8 mouse cellular contexts compared by ENCODE assay signal in genomic region chr9:88719989-88720537, GRCm38 (mm10). TPM values are rescaled to one million over a fixed set of nuclear protein-coding genes. Genes with fewer than 3 reads are reported as not detected.
DNase-seq lines count a peak whose midpoint lies in the region; ATAC-seq and TF ChIP-seq lines count a peak whose summit lies in the region.
"Not testable (repeated sequence)": the region's sequence is repeated elsewhere in the genome, so short reads cannot be mapped to it uniquely, and the experiment has no call there.

Mthfsl (minus strand) TSS chr9:88720296.

- H3K36me3 ChIP-seq in hindbrain, embryonic 12.5 days; neural tube, embryonic 13.5 days: not testable (repeated sequence)

- H3K4me2 ChIP-seq in hindbrain, embryonic 12.5 days (replicated peaks), result peak within 1 kb of the TSS; percentile 46
- peak within 1 kb of the TSS; percentile 54 for H3K4me2 ChIP-seq in neural tube, embryonic 13.5 days

- TF ChIP-seq CTCF in lung, adult 2 months (IDR thresholded peaks at IDR 0.05; ENCODE audit: insufficient read depth, low read length), result not testable (repeated sequence)

- WGBS in hindbrain, embryonic 12.5 days, result 24% methylated on average over 11 of the region's 12 CpGs
- WGBS in lung, adult 2 months, result 4% methylated on average over 11 of the region's 12 CpGs
- 26% methylated on average over 11 of the region's 12 CpGs for WGBS in neural tube, embryonic 13.5 days

- peak within 1 kb of the TSS; percentile 28 for H3K4me3 ChIP-seq in hindbrain, embryonic 12.5 days
- peak within 1 kb of the TSS; percentile 38 for H3K4me3 ChIP-seq in lung, adult 2 months (replicated peaks; ENCODE audit: extremely low read depth, low read depth, low read length)
- H3K4me3 ChIP-seq in neural tube, embryonic 13.5 days, result peak within 1 kb of the TSS; percentile 37

- peak within 1 kb of the TSS; percentile 73 for H3K27ac ChIP-seq in hindbrain, embryonic 12.5 days
- H3K27ac ChIP-seq in neural tube, embryonic 13.5 days (replicated peaks), result peak within 1 kb of the TSS; percentile 85

- peak; percentile 62 for ATAC-seq in hindbrain, embryonic 12.5 days (ENCODE audit: low FRiP score)
- ATAC-seq in neural tube, embryonic 13.5 days (ENCODE audit: low read depth), result peak; percentile 80

- not testable (repeated sequence) for H3K4me1 ChIP-seq in hindbrain, embryonic 12.5 days; lung, adult 2 months (ENCODE audit: control insufficient read depth, insufficient read depth, low read length); neural tube, embryonic 13.5 days (replicated peaks)

- H3K9ac ChIP-seq in hindbrain, embryonic 12.5 days, result 0 out of 2 replicates have a peak within 1 kb of the TSS, but pooled peaks have one; percentile 38
- H3K9ac ChIP-seq in neural tube, embryonic 13.5 days, result peak within 1 kb of the TSS; percentile 63

- peak; percentile 33 for DNase-seq in ZHBTc4 (ENCODE audit: low read depth, low spot score)
- peak; percentile 14 to 65 for DNase-seq in cerebellum, postnatal 36 days
- peak; percentile 34 for DNase-seq in gastrocnemius, adult 18-20 months (ENCODE audit: low spot score)
- DNase-seq in layer of hippocampus, adult 9-10 months (ENCODE audit: low spot score), result peak; percentile 64
- DNase-seq in lung, adult 2 months, result peak; percentile 48
- DNase-seq in urinary bladder, postnatal 14 days (ENCODE audit: low spot score), result peak; percentile 29

- not testable (repeated sequence) for H3K27me3 ChIP-seq in hindbrain, embryonic 12.5 days; neural tube, embryonic 13.5 days

- H3K9me3 ChIP-seq in hindbrain, embryonic 12.5 days (replicated peaks); neural tube, embryonic 13.5 days: not testable (repeated sequence)

- not testable (repeated sequence) for TF ChIP-seq POLR2A in lung, adult 2 months (IDR thresholded peaks at IDR 0.05; ENCODE audit: borderline replicate concordance, extremely low read depth, low read depth, low read length)

RNA-seq across cellular contexts. Expression of gene Mthfsl, which starts in this region (rescaled TPM):
- total RNA-seq in gastrocnemius, adult 18-20 months (2021), result 10 to 100 TPM; 10.2 to 13.7 TPM
- 33.4 and 35.9 TPM in 2 replicates for polyA plus RNA-seq in hindbrain, embryonic 12.5 days (2016; fragmentation: Nextera tagmentation; extraction: Ambion mirVana)
- polyA plus RNA-seq in lung, adult 2 months (2012; rRNA removed), result 12.3 and 17.7 TPM in 2 replicates
- polyA plus RNA-seq in neural tube, embryonic 13.5 days (2015; fragmentation: Nextera tagmentation; extraction: Ambion mirVana), result 38.5 and 40.5 TPM in 2 replicates

Comparison
In these comparisons a context has a peak if more than half of its experiments do, and no peak if none do; other contexts are left out.
1. Peak in every context shown above with its lines: DNase-seq, ATAC-seq, H3K4me3 ChIP-seq and H3K27ac ChIP-seq.